Mouse (Mus musculus): ENCODE data around the gene Gpr4. TPM values are rescaled to one million over a fixed set of nuclear protein-coding genes. Genes with fewer than 3 reads are reported as not detected.

The Gpr4 gene
- total RNA-seq, 1 experiment: 3.8 TPM

DNA sequence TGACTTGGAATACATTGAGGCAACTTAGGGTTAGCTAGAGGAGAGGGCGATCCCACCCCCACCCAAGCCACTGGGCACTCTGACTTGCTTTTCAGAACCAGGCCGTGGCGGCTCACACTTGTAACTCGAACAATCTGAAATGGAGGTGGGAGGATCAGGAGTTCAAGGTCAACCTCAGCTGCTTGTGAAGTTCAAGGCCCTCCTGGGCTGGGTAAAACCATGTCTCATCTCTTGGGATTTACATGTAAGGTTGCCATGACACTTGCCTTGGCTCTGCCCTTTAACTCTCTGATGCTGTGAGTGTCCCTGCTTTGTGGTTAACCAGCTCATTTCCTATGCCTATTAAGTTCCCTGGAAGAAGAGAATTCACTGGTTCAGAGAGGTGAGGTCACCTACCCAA, 2.8 kb upstream of the Gpr4 start:
- no peak for DNase-seq (ENCODE audit: low read depth, low spot score)
- in situ Hi-C loops (cut with MboI; ENCODE audit: low sequenced_read_pairs in 2 of 2, unreplicated experiment in 2 of 2): no loop called here
- H3K4me1 ChIP-seq (ENCODE audit: control insufficient read depth in 2 of 2, insufficient read depth in 2 of 2, low read length in 2 of 2, poor library complexity in 1 of 2): peaks cover 2 to 18% of the 10 kb centered on the region in 2 experiments; a peak in 3 of 4 replicates

DNA sequence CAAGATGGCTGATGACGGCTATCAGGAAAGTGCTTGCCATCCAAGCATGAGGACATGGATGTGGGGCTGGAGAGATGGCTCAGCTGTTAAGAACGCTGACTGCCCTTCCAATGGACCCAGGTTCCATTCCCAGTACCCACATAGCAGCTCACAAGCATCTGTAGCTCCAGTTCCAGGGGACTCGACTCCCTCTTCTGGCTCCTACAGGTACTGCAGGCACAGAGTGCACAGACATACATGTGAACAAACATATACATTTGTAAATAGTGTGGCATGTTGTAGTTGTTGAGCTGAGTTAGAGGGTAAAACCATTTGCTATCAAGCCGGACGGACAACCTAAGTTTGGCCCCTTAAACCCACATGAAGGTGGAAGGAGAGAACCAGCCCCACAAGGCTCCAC, 2.3 kb upstream of the Gpr4 start:
- Histone ChIP-seq H3K4me3 (ENCODE audit: insufficient read depth in 1 of 2, low read depth in 1 of 2, low read length in 2 of 2, poor library complexity in 1 of 2, severe bottlenecking in 1 of 2) (no peak overlapping the region), H3K27ac (ENCODE audit: insufficient read depth, low read depth, low read length, poor library complexity, severe bottlenecking) (no peak overlapping the region), H3K36me3 (ENCODE audit: control insufficient read depth, insufficient read depth, low read length, poor library complexity, severe bottlenecking) (no peaks in the 10 kb centered on the region), H3K9me3 (ENCODE audit: control insufficient read depth, insufficient read depth, low read depth, low read length) (no peaks in the 10 kb centered on the region), H3K9ac (ENCODE audit: insufficient read depth, low read depth, low read length, poor library complexity, severe bottlenecking) (no peak overlapping the region), H3K4me1 (ENCODE audit: control insufficient read depth in 2 of 2, insufficient read depth in 2 of 2, low read length in 2 of 2, poor library complexity in 1 of 2) (peaks cover 2 to 21% of the 10 kb centered on the region in 2 experiments; a peak in 3 of 4 replicates)
- in situ Hi-C loops (cut with MboI; ENCODE audit: low sequenced_read_pairs in 2 of 2, unreplicated experiment in 2 of 2): no loop called here
- DNase-seq (ENCODE audit: low read depth, low spot score): no peak
- TF ChIP-seq ZC3H11A (IDR thresholded peaks at IDR 0.05; ENCODE audit: borderline replicate concordance, low read depth, low read length): no peak; the same call in 1 of the 2 replicates

More for the DNA sequence above, 2.8 kb upstream of the Gpr4 start:
- Histone ChIP-seq H3K4me3 (ENCODE audit: insufficient read depth in 1 of 2, low read depth in 1 of 2, low read length in 2 of 2, poor library complexity in 1 of 2, severe bottlenecking in 1 of 2) (no peak overlapping the region), H3K27ac (ENCODE audit: insufficient read depth, low read depth, low read length, poor library complexity, severe bottlenecking) (no peak overlapping the region), H3K9me3 (ENCODE audit: control insufficient read depth, insufficient read depth, low read depth, low read length) (no peaks in the 10 kb centered on the region), H3K36me3 (ENCODE audit: control insufficient read depth, insufficient read depth, low read length, poor library complexity, severe bottlenecking) (no peaks in the 10 kb centered on the region), H3K9ac (ENCODE audit: insufficient read depth, low read depth, low read length, poor library complexity, severe bottlenecking) (no peak overlapping the region)
- TF ChIP-seq ZNF384 (IDR thresholded peaks at IDR 0.05; ENCODE audit: low read depth, low read length) (no peak), MAFK (IDR thresholded peaks at IDR 0.05; ENCODE audit: insufficient read depth, low read depth, low read length) (no peak), ZC3H11A (IDR thresholded peaks at IDR 0.05; ENCODE audit: borderline replicate concordance, low read depth, low read length) (no peak), CHD2 (IDR thresholded peaks at IDR 0.05; ENCODE audit: low read depth, low read length) (no peak), HCFC1 (IDR thresholded peaks at IDR 0.05; ENCODE audit: borderline replicate concordance, insufficient read depth, low read length) (no peak)

DNA sequence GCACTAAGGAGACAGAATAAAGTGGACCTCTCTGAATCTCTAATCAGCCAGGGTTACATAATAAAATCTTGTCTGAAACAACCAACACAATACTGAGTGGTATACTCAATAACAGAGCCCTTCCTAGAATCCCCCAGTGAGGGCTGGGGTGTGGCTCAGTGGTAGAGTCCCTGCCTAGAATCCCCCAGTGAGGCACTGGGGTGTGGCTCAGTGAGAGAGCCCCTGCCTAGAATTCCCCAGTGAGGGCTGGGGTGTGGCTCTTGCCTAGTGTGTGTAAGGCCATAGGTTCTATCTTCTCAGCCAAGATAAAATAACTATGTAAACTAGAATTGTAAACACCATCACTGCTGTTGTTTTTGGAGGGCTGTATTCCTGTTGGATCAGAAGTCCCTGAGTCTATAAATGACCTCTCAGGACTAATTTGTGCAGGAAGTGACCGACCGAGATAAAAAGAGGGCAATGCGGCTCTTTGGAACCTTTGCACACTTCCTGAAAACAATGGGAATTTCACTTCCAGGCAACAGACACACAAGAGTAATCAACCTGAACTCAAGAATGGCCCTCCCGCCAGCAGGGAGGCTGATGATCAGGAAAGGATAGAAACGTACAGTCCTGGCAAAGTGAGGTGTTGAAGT, 1.2 kb upstream of the Gpr4 start:
- no peak overlapping the region for H3K4me3 ChIP-seq (ENCODE audit: insufficient read depth in 1 of 2, low read depth in 1 of 2, low read length in 2 of 2, poor library complexity in 1 of 2, severe bottlenecking in 1 of 2)
- in situ Hi-C loops (cut with MboI; ENCODE audit: low sequenced_read_pairs in 2 of 2, unreplicated experiment in 2 of 2): no loop called here

DNA sequence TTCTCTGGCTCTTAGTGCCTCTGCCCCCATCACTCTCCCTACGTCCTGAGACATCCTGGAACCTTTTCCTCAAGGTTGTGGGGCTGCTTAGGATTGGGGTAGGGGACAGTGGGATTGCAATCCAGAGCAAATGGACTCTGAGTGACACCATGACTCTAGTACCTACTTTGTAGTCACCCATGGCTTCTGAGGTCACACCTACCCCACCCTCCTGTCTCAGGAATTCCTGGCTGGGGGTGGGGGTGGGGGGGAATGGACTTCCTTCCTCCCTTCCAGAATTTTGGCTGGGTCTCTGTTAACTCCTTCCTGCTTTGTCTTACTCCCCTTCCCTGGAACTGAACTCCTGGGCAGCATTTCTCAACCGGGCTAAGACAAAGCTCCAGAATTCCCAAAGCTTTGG, 1.0 kb downstream of the Gpr4 start:
- TF ChIP-seq MAFK (IDR thresholded peaks at IDR 0.05; ENCODE audit: insufficient read depth, low read depth, low read length) (no peak), CHD2 (IDR thresholded peaks at IDR 0.05; ENCODE audit: low read depth, low read length) (no peak)
- H3K9ac ChIP-seq (ENCODE audit: insufficient read depth, low read depth, low read length, poor library complexity, severe bottlenecking): no peak overlapping the region
- DNase-seq (ENCODE audit: low read depth, low spot score): no peak
- no peaks in the 10 kb centered on the region for H3K9me3 ChIP-seq (ENCODE audit: control insufficient read depth, insufficient read depth, low read depth, low read length)
- H3K36me3 ChIP-seq (ENCODE audit: control insufficient read depth, insufficient read depth, low read length, poor library complexity, severe bottlenecking): no peaks in the 10 kb centered on the region
- peaks cover 3 to 20% of the 10 kb centered on the region in 2 experiments; a peak in 3 of 4 replicates for H3K4me1 ChIP-seq (ENCODE audit: control insufficient read depth in 2 of 2, insufficient read depth in 2 of 2, low read length in 2 of 2, poor library complexity in 1 of 2)
- in situ Hi-C loops (cut with MboI; ENCODE audit: low sequenced_read_pairs in 2 of 2, unreplicated experiment in 2 of 2): no loop called here
- H3K27ac ChIP-seq (ENCODE audit: insufficient read depth, low read depth, low read length, poor library complexity, severe bottlenecking): no peak overlapping the region
- peak overlapping the region in 1 of 2 experiments; percentile 72; a peak in 2 of 4 replicates for H3K4me3 ChIP-seq (ENCODE audit: insufficient read depth in 1 of 2, low read depth in 1 of 2, low read length in 2 of 2, poor library complexity in 1 of 2, severe bottlenecking in 1 of 2)

More for the DNA sequence above, 1.2 kb upstream of the Gpr4 start:
- Histone ChIP-seq H3K27ac (ENCODE audit: insufficient read depth, low read depth, low read length, poor library complexity, severe bottlenecking) (peak overlapping the region; percentile 40; the same call in 1 of the 2 replicates), H3K9me3 (ENCODE audit: control insufficient read depth, insufficient read depth, low read depth, low read length) (no peaks in the 10 kb centered on the region), H3K4me1 (ENCODE audit: control insufficient read depth in 2 of 2, insufficient read depth in 2 of 2, low read length in 2 of 2, poor library complexity in 1 of 2) (peaks cover 3 to 20% of the 10 kb centered on the region in 2 experiments; a peak in 3 of 4 replicates), H3K9ac (ENCODE audit: insufficient read depth, low read depth, low read length, poor library complexity, severe bottlenecking) (no peak overlapping the region), H3K36me3 (ENCODE audit: control insufficient read depth, insufficient read depth, low read length, poor library complexity, severe bottlenecking) (no peaks in the 10 kb centered on the region)
- no peak for TF ChIP-seq CHD2 (IDR thresholded peaks at IDR 0.05; ENCODE audit: low read depth, low read length)
- no peak for TF ChIP-seq ZNF384 (IDR thresholded peaks at IDR 0.05; ENCODE audit: low read depth, low read length)
- TF ChIP-seq HCFC1 (IDR thresholded peaks at IDR 0.05; ENCODE audit: borderline replicate concordance, insufficient read depth, low read length): no peak
- no peak for TF ChIP-seq MAFK (IDR thresholded peaks at IDR 0.05; ENCODE audit: insufficient read depth, low read depth, low read length)
- TF ChIP-seq ZC3H11A (IDR thresholded peaks at IDR 0.05; ENCODE audit: borderline replicate concordance, low read depth, low read length): no peak
- no peak for DNase-seq (ENCODE audit: low read depth, low spot score)

DNA sequence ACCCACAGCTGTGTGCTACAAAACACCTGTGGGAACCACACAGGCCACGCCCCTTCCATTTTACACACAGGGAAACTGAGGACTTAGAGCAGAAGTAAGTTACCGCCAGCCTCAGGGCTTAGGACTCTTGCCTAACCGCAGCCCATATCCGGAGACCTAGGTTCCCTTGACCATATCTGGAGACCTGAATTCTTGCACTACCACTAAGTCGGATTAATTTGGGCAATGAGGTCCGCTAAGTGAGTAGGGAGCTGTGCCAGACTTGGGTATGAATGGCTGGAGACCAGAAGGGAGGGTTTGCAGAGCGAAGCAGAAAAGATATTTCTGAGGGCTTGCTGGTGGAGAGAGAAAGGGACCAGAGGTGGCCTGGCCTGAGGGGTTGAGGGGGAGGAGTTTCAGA, 2.0 kb downstream of the Gpr4 start:
- no peaks in the 10 kb centered on the region for H3K36me3 ChIP-seq (ENCODE audit: control insufficient read depth, insufficient read depth, low read length, poor library complexity, severe bottlenecking)
- no peak overlapping the region for H3K27ac ChIP-seq (ENCODE audit: insufficient read depth, low read depth, low read length, poor library complexity, severe bottlenecking)
- no peak for DNase-seq (ENCODE audit: low read depth, low spot score)
- TF ChIP-seq ZC3H11A (IDR thresholded peaks at IDR 0.05; ENCODE audit: borderline replicate concordance, low read depth, low read length) (no peak), HCFC1 (IDR thresholded peaks at IDR 0.05; ENCODE audit: borderline replicate concordance, insufficient read depth, low read length) (no peak), ZNF384 (IDR thresholded peaks at IDR 0.05; ENCODE audit: low read depth, low read length) (no peak), CHD2 (IDR thresholded peaks at IDR 0.05; ENCODE audit: low read depth, low read length) (no peak), MAFK (IDR thresholded peaks at IDR 0.05; ENCODE audit: insufficient read depth, low read depth, low read length) (no peak)
- peaks cover 3 to 17% of the 10 kb centered on the region in 2 experiments; a peak in 3 of 4 replicates for H3K4me1 ChIP-seq (ENCODE audit: control insufficient read depth in 2 of 2, insufficient read depth in 2 of 2, low read length in 2 of 2, poor library complexity in 1 of 2)
- no peak overlapping the region for H3K9ac ChIP-seq (ENCODE audit: insufficient read depth, low read depth, low read length, poor library complexity, severe bottlenecking)
- no peaks in the 10 kb centered on the region for H3K9me3 ChIP-seq (ENCODE audit: control insufficient read depth, insufficient read depth, low read depth, low read length)
- H3K4me3 ChIP-seq (ENCODE audit: insufficient read depth in 1 of 2, low read depth in 1 of 2, low read length in 2 of 2, poor library complexity in 1 of 2, severe bottlenecking in 1 of 2): no peak overlapping the region
- in situ Hi-C loops (cut with MboI; ENCODE audit: low sequenced_read_pairs in 2 of 2, unreplicated experiment in 2 of 2): no loop called here
